Mouse (Mus musculus): Measurements from ENCODE around the gene Slc7a8. TPM values are rescaled to one million over a fixed set of nuclear protein-coding genes. Genes with fewer than 3 reads are reported as not detected.
A peak's percentile ranks its signal among the peaks of the same experiment; 100 is the strongest.

The Slc7a8 gene
- polyA plus RNA-seq, 1 experiment, result 174 TPM

GRCm38 (mm10) chr14:54714617-54715081 is 67.1 kb downstream of the Slc7a8 start:
- Histone ChIP-seq H3K4me3 (ENCODE audit: low read depth, low read length) (peak overlapping the region; percentile 51), H3K36me3 (ENCODE audit: control insufficient read depth, insufficient read depth, low read length) (no peaks in the 10 kb centered on the region), H3K4me1 (ENCODE audit: control insufficient read depth, insufficient read depth, insufficient read length, low read length) (peaks cover 2% of the 10 kb centered on the region), H3K27ac (ENCODE audit: insufficient read depth, low read depth, low read length) (no peak overlapping the region), H3K27me3 (ENCODE audit: control insufficient read depth, insufficient read depth, low read length) (no peaks in the 10 kb centered on the region)
- TF ChIP-seq POLR2A (IDR thresholded peaks at IDR 0.05; ENCODE audit: low read depth, low read length) (no peak), CTCF (IDR thresholded peaks at IDR 0.05; ENCODE audit: extremely low read depth, insufficient read length, insufficient replicate concordance, low read depth, low read length) (no peak)
- WGBS, result under 1% methylated on average over 15 of the region's 15 CpGs

GRCm38 (mm10) chr14:54714121-54714520 is 67.6 kb downstream of the Slc7a8 start:
- H3K4me1 ChIP-seq (ENCODE audit: control insufficient read depth, insufficient read depth, insufficient read length, low read length), result peaks cover 2% of the 10 kb centered on the region
- no peaks in the 10 kb centered on the region for H3K36me3 ChIP-seq (ENCODE audit: control insufficient read depth, insufficient read depth, low read length)
- no peak for TF ChIP-seq POLR2A (IDR thresholded peaks at IDR 0.05; ENCODE audit: low read depth, low read length)
- peak; percentile 34; the same call in 1 of the 2 replicates for TF ChIP-seq CTCF (IDR thresholded peaks at IDR 0.05; ENCODE audit: extremely low read depth, insufficient read length, insufficient replicate concordance, low read depth, low read length)
- no peaks in the 10 kb centered on the region for H3K27me3 ChIP-seq (ENCODE audit: control insufficient read depth, insufficient read depth, low read length)
- peak overlapping the region; percentile 49 for H3K4me3 ChIP-seq (ENCODE audit: low read depth, low read length)
- no peak overlapping the region for H3K27ac ChIP-seq (ENCODE audit: insufficient read depth, low read depth, low read length)
- WGBS, result 1% methylated on average over 13 of the region's 13 CpGs

GRCm38 (mm10) chr14:54712861-54713260 is 68.9 kb downstream of the Slc7a8 start:
- Histone ChIP-seq H3K27ac (ENCODE audit: insufficient read depth, low read depth, low read length) (no peak overlapping the region), H3K36me3 (ENCODE audit: control insufficient read depth, insufficient read depth, low read length) (no peaks in the 10 kb centered on the region), H3K4me1 (ENCODE audit: control insufficient read depth, insufficient read depth, insufficient read length, low read length) (peaks cover 2% of the 10 kb centered on the region), H3K4me3 (ENCODE audit: low read depth, low read length) (no peak overlapping the region), H3K27me3 (ENCODE audit: control insufficient read depth, insufficient read depth, low read length) (no peaks in the 10 kb centered on the region)
- TF ChIP-seq CTCF (IDR thresholded peaks at IDR 0.05; ENCODE audit: extremely low read depth, insufficient read length, insufficient replicate concordance, low read depth, low read length) (no peak), POLR2A (IDR thresholded peaks at IDR 0.05; ENCODE audit: low read depth, low read length) (no peak)
- 74% methylated on average over 8 of the region's 8 CpGs for WGBS

GRCm38 (mm10) chr14:54712074-54712473 is 69.7 kb downstream of the Slc7a8 start, which contains the start of gene Cebpe:
Gene Cebpe (minus strand): TSS chr14:54712174.
- no peak for TF ChIP-seq POLR2A (IDR thresholded peaks at IDR 0.05; ENCODE audit: low read depth, low read length)
- no peak for TF ChIP-seq CTCF (IDR thresholded peaks at IDR 0.05; ENCODE audit: extremely low read depth, insufficient read length, insufficient replicate concordance, low read depth, low read length)
- H3K27ac ChIP-seq (ENCODE audit: insufficient read depth, low read depth, low read length), result no peak within 1 kb of the TSS
- peaks cover 2% of the 10 kb centered on the region for H3K4me1 ChIP-seq (ENCODE audit: control insufficient read depth, insufficient read depth, insufficient read length, low read length)
- WGBS, result 80% methylated on average over 7 of the region's 7 CpGs
- no peaks in the 10 kb centered on the region for H3K36me3 ChIP-seq (ENCODE audit: control insufficient read depth, insufficient read depth, low read length)
- no peaks in the 10 kb centered on the region for H3K27me3 ChIP-seq (ENCODE audit: control insufficient read depth, insufficient read depth, low read length)
- peak within 1 kb of the TSS; percentile 14 for H3K4me3 ChIP-seq (ENCODE audit: low read depth, low read length)

GRCm38 (mm10) chr14:54709054-54709453 is 72.7 kb downstream of the Slc7a8 start:
- Histone ChIP-seq H3K27me3 (ENCODE audit: control insufficient read depth, insufficient read depth, low read length) (no peaks in the 10 kb centered on the region), H3K27ac (ENCODE audit: insufficient read depth, low read depth, low read length) (no peak overlapping the region), H3K4me3 (ENCODE audit: low read depth, low read length) (no peak overlapping the region), H3K36me3 (ENCODE audit: control insufficient read depth, insufficient read depth, low read length) (no peaks in the 10 kb centered on the region), H3K4me1 (ENCODE audit: control insufficient read depth, insufficient read depth, insufficient read length, low read length) (peaks cover 8% of the 10 kb centered on the region)
- WGBS, result 68% methylated on average over 9 of the region's 9 CpGs
- TF ChIP-seq CTCF (IDR thresholded peaks at IDR 0.05; ENCODE audit: extremely low read depth, insufficient read length, insufficient replicate concordance, low read depth, low read length) (no peak), POLR2A (IDR thresholded peaks at IDR 0.05; ENCODE audit: low read depth, low read length) (no peak)

- 70% methylated on average over 17 of the region's 17 CpGs for WGBS
- no peak for TF ChIP-seq POLR2A (IDR thresholded peaks at IDR 0.05; ENCODE audit: low read depth, low read length)
- no peak for TF ChIP-seq CTCF (IDR thresholded peaks at IDR 0.05; ENCODE audit: extremely low read depth, insufficient read length, insufficient replicate concordance, low read depth, low read length)
- Histone ChIP-seq H3K4me3 (ENCODE audit: low read depth, low read length) (no peak overlapping the region), H3K27me3 (ENCODE audit: control insufficient read depth, insufficient read depth, low read length) (no peaks in the 10 kb centered on the region), H3K4me1 (ENCODE audit: control insufficient read depth, insufficient read depth, insufficient read length, low read length) (peaks cover 6% of the 10 kb centered on the region), H3K36me3 (ENCODE audit: control insufficient read depth, insufficient read depth, low read length) (no peaks in the 10 kb centered on the region), H3K27ac (ENCODE audit: insufficient read depth, low read depth, low read length) (no peak overlapping the region)
Observed at GRCm38 (mm10) chr14:54706589-54707320, 75.0 kb downstream of the Slc7a8 start.

- 22% methylated on average over 5 of the region's 5 CpGs for WGBS
- TF ChIP-seq CTCF (IDR thresholded peaks at IDR 0.05; ENCODE audit: extremely low read depth, insufficient read length, insufficient replicate concordance, low read depth, low read length) (no peak), POLR2A (IDR thresholded peaks at IDR 0.05; ENCODE audit: low read depth, low read length) (no peak)
- H3K4me1 ChIP-seq (ENCODE audit: control insufficient read depth, insufficient read depth, insufficient read length, low read length), result peaks cover 6% of the 10 kb centered on the region
Observed at GRCm38 (mm10) chr14:54705844-54706243, 75.9 kb downstream of the Slc7a8 start.

More at GRCm38 (mm10) chr14:54705844-54706243, 75.9 kb downstream of the Slc7a8 start:
- no peaks in the 10 kb centered on the region for H3K36me3 ChIP-seq (ENCODE audit: control insufficient read depth, insufficient read depth, low read length)
- H3K27ac ChIP-seq (ENCODE audit: insufficient read depth, low read depth, low read length), result no peak overlapping the region
- no peaks in the 10 kb centered on the region for H3K27me3 ChIP-seq (ENCODE audit: control insufficient read depth, insufficient read depth, low read length)
- no peak overlapping the region for H3K4me3 ChIP-seq (ENCODE audit: low read depth, low read length)
